Mouse (Mus musculus) embryonic facial prominence, embryonic 11.5 days (tissue): ENCODE data around the gene Rem1. TPM values are rescaled to one million over a fixed set of nuclear protein-coding genes. Genes with fewer than 3 reads are reported as not detected.

Experiments used
- ATAC-seq: fragments of 200-750 bp; cut with Nextera tagmentation; replicated peaks from 2 replicates; pipeline ENCODE4 v1.8.0; 2017; ENCODE audit warnings: low read depth; ENCODE audit not compliant: insufficient number of reproducible peaks, low FRiP score, low TSS enrichment
- DNase-seq: peaks from one replicate; pipeline ENCODE4 v3.0.0-alpha.2; 2015; ENCODE audit warnings: low spot score
- H3K27ac ChIP-seq: fragments of 300-500 bp; sonication (generic); replicated peaks from 2 replicates; pipeline ENCODE4 v1.5.1; 2014; ENCODE audit warnings: mild to moderate bottlenecking, low read depth, low read length, control low read depth
- H3K27me3 ChIP-seq: fragments of 300-500 bp; sonication (generic); 2 replicates; pipeline ENCODE4 v1.6.1; 2014; ENCODE audit warnings: mild to moderate bottlenecking, low read length, moderate library complexity, mixed read lengths; ENCODE audit not compliant: control insufficient read depth, insufficient read depth
- H3K36me3 ChIP-seq: fragments of 300-500 bp; sonication (generic); replicated peaks from 2 replicates; pipeline ENCODE4 v1.6.1; 2014; ENCODE audit warnings: low read depth, mild to moderate bottlenecking, low read length, moderate library complexity, mixed read lengths; ENCODE audit not compliant: control insufficient read depth, insufficient read depth
- H3K4me1 ChIP-seq: fragments of 300-500 bp; sonication (generic); 2 replicates; pipeline ENCODE4 v1.6.1; 2014; ENCODE audit warnings: low read length, mixed read lengths; ENCODE audit not compliant: control insufficient read depth, insufficient read depth
- H3K4me2 ChIP-seq: fragments of 300-500 bp; sonication (generic); 2 replicates; pipeline ENCODE4 v1.6.1; 2014; ENCODE audit warnings: low read depth, mild to moderate bottlenecking, control low read depth, low read length, moderate library complexity
- H3K4me3 ChIP-seq: fragments of 300-500 bp; sonication (generic); 2 replicates; pipeline ENCODE4 v1.5.1; 2014; ENCODE audit warnings: low read depth, low read length, control low read depth
- H3K9ac ChIP-seq: fragments of 300-500 bp; sonication (generic); replicated peaks from 2 replicates; pipeline ENCODE4 v1.6.1; 2014; ENCODE audit warnings: mild to moderate bottlenecking, control low read depth, low read length
- H3K9me3 ChIP-seq: fragments of 300-500 bp; sonication (generic); replicated peaks from 2 replicates; pipeline ENCODE4 v1.6.1; 2016; ENCODE audit warnings: mild to moderate bottlenecking, low read length, inconsistent platforms, mixed read lengths; ENCODE audit not compliant: control insufficient read depth
- WGBS: fragments of 180-500 bp; shearing (Covaris S2); extraction: QIAGEN DNeasy Blood & Tissue Kit; methylation state at CpG from one replicate; pipeline ENCODE4 v1.1.7; 2014; 5-methylcytosine and 5-hydroxymethylcytosine counted together
- polyA plus RNA-seq: library from polyadenylated mRNA; unstranded; fragments of >200 nt; fragmentation: Nextera tagmentation; extraction: Ambion mirVana; gene quantifications from 2 replicates; pipeline ENCODE4 v1.2.1, GENCODE M21; 2014

The Rem1 gene
- polyA plus RNA-seq, 1 experiment from 2014 or later = 0.36 TPM

DNA sequence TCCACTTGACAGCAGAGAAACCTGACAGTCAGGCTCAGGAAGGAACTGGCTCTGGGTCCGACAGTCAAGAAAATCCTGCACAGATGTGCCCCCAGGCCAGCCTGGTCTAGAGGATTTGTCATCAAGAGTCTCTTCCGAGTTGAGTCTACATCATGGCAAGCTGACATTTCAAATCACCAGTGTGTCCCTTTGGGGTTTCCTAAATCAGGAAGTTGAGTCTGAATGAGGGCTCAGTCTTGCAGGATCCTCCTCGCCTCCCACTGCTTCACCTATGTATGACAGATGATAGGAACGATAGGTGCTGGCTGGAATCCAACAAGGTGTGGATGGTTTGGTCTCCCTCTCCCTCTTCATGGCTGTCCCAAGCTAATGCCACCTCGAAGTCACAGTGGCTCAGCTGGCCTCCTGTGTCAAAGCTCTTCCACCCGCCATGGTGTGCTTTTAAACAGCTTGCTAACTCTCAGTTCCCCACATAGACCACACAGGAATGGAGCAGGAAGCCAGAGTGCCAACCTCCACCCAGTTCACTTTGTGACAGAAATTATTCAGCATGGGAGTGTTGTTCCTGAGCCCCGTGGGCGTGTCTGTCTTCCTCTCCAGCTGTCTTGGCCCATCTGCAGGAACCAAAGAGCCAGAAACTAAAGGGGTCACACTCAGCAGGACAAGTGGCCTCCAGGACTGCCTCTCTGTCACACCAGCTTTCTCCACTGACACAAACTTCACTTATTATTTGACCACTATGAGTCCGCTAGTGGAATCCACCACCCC is 6.2 kb upstream of the Rem1 start:
- no peak overlapping the region for H3K4me2 ChIP-seq
- DNase-seq (no peak), ATAC-seq (no peak)
- H3K4me1 ChIP-seq = no peaks in the 10 kb centered on the region
- no peaks in the 10 kb centered on the region for H3K9me3 ChIP-seq
- no peak overlapping the region for H3K9ac ChIP-seq
- H3K27ac ChIP-seq = no peak overlapping the region
- H3K4me3 ChIP-seq = no peak overlapping the region
- H3K36me3 ChIP-seq = no peaks in the 10 kb centered on the region
- peaks cover 3% of the 10 kb centered on the region for H3K27me3 ChIP-seq
- 63% methylated on average over 9 of the region's 9 CpGs for WGBS

DNA sequence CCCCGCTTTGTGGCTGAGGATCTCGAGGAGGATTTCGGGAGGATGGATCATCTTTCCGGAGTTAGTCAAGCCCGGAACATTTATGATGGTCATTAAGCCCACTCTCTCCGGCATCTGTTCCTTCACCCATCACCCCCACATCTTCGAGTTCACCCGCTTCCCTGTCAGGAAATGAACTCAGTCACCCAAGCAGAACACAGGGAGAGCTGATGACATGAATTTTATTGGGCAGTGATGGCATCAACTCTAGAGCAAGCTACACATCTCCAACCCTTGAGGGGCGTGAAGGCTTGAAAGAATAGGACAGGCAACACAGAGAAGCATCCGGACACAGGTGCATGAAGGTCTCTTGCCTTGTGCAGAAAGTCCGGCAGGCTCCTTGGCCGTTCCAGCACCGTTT is 4.6 kb upstream of the Rem1 start:
- WGBS = 88% methylated on average over 13 of the region's 13 CpGs
- Histone ChIP-seq H3K9ac (no peak overlapping the region), H3K4me3 (no peak overlapping the region), H3K27ac (no peak overlapping the region), H3K27me3 (peaks cover 17% of the 10 kb centered on the region), H3K4me1 (peaks cover 2% of the 10 kb centered on the region; the same call in 1 of the 2 replicates), H3K9me3 (no peaks in the 10 kb centered on the region), H3K4me2 (no peak overlapping the region), H3K36me3 (no peaks in the 10 kb centered on the region)
- ATAC-seq (no peak), DNase-seq (no peak)

DNA sequence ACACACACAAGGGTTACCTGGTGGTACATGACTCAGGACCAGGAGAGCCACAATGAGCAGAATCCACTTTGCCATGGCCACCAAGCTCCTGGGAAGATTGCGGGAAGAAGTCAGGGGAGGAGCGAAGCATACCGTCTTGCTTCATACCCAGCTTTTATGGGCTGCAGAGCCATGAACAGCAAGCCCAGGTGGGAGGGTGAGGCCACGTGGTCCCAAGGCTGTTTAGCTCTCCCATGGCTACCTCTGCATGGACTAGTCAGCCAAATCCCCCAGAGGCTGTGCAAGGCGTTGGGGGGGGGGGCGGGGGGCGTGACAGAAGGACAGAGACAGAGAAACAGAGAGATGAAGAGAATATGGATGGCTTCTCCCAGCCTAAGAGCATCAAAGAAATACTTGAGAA is 3.8 kb upstream of the Rem1 start, which contains the start of gene Defb25:
TSS of gene Defb25 (minus strand) at position 101 of the 400 bp plus-strand sequence.
- ATAC-seq (no peak), DNase-seq (no peak)
- H3K36me3 ChIP-seq = no peaks in the 10 kb centered on the region
- H3K27ac ChIP-seq = no peak within 1 kb of the TSS
- H3K4me2 ChIP-seq = no peak within 1 kb of the TSS
- H3K9ac ChIP-seq = no peak within 1 kb of the TSS
- H3K4me1 ChIP-seq = peaks cover 2% of the 10 kb centered on the region; the same call in 1 of the 2 replicates
- no peak within 1 kb of the TSS for H3K4me3 ChIP-seq
- no peaks in the 10 kb centered on the region for H3K9me3 ChIP-seq
- WGBS = 82% methylated on average over 7 of the region's 7 CpGs
- peaks cover 22% of the 10 kb centered on the region for H3K27me3 ChIP-seq

DNA sequence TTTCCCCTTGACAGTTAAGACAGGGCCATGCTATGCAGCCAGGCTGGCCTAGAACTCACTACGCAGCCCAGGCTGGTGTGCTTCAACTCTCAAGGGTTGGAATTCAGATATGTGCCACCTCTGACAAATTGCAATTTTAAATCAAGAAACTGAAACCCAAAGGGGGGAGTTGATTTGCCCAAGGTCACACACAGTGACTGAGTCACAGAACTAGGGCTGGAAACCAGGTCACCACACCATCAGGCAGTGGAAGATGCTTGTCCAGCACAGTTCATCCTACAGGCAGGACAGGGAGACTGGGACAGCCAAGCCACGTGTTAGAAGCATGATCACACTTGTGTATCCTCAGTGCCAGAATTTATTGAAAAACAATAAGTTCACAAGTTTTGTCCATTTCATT is 2.2 kb upstream of the Rem1 start:
- peaks cover 33% of the 10 kb centered on the region for H3K27me3 ChIP-seq
- no peak for ATAC-seq
- no peak overlapping the region for H3K4me2 ChIP-seq

DNA sequence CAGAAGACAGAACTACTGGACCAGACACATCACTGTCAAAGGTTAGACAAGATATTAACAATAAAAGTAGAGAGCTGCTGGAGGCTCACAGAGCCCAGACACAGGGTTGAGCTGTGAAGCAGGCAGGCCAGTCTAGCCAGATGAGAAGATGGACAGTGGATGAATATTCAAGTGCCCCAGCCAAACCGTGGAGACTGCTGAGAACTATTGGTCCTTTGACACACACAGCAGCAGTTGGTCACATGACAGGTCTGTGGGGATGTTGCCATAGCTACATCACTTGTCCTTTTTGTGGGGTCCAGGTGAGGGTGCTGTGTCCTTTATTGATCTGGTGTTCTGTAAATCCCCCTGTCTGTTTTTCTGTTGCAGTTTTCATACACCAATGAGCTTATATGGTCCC is 1.5 kb upstream of the Rem1 start:
- H3K4me2 ChIP-seq = no peak overlapping the region

More for the DNA sequence above, 2.2 kb upstream of the Rem1 start:
- Histone ChIP-seq H3K36me3 (no peaks in the 10 kb centered on the region), H3K4me3 (no peak overlapping the region), H3K4me1 (peaks cover 2% of the 10 kb centered on the region; the same call in 1 of the 2 replicates), H3K27ac (no peak overlapping the region), H3K9me3 (no peaks in the 10 kb centered on the region), H3K9ac (no peak overlapping the region)
- no peak for DNase-seq
- WGBS = 91% methylated on average over 2 of the region's 2 CpGs

DNA sequence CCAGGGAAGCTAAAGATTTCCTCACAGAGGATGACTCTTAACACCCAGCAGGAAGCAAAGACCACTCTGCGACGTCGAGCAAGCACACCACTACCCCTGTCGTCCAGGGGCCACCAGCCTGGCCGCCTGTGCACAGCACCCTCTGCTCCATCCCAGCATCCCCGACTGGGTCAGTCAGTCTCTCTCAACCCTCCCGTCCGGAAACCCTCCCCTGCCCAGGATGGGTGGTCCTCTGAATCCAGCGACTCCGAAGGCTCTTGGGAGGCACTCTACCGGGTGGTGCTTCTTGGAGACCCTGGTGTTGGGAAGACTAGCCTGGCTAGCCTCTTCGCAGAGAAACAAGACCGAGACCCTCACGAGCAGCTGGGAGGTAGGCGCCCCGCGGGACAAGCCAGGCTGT is 1.3 kb downstream of the Rem1 start:
- H3K27me3 ChIP-seq = peaks cover 33% of the 10 kb centered on the region
- H3K9ac ChIP-seq = no peak overlapping the region

More for the DNA sequence above, 1.5 kb upstream of the Rem1 start:
- no peak overlapping the region for H3K4me3 ChIP-seq
- H3K27me3 ChIP-seq = peaks cover 33% of the 10 kb centered on the region
- no peaks in the 10 kb centered on the region for H3K36me3 ChIP-seq
- DNase-seq (no peak), ATAC-seq (no peak)
- H3K27ac ChIP-seq = no peak overlapping the region
- peaks cover 2% of the 10 kb centered on the region; the same call in 1 of the 2 replicates for H3K4me1 ChIP-seq
- no peak overlapping the region for H3K9ac ChIP-seq
- H3K9me3 ChIP-seq = no peaks in the 10 kb centered on the region
- WGBS = 17% methylated on average over 1 of the region's 1 CpGs

DNA sequence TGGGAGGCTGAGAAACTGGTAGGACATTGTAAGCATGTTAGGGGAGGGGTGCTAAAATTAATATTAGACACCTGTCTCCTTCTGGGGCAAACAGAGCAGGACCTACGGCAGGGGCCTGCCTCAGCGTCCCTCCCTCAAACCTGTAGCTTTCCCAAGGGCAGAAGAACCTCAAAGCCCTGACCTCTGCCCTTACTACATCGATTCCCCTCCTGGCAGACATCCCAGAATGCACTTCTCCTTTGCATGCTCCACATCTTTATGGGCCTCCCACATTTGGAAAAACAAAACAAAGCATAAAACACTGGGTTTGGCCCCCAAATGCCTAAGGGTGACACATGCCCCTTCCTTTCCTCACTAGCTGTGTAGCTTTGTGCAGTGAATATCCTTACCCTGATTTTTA is 2.5 kb downstream of the Rem1 start:
- DNase-seq (no peak), ATAC-seq (no peak)
- Histone ChIP-seq H3K27ac (no peak overlapping the region), H3K4me3 (no peak overlapping the region), H3K9ac (no peak overlapping the region), H3K36me3 (no peaks in the 10 kb centered on the region), H3K27me3 (peaks cover 33% of the 10 kb centered on the region), H3K4me2 (no peak overlapping the region), H3K4me1 (peaks cover 2% of the 10 kb centered on the region; the same call in 1 of the 2 replicates), H3K9me3 (no peaks in the 10 kb centered on the region)
- WGBS = 68% methylated on average over 3 of the region's 3 CpGs

More for the DNA sequence above, 1.3 kb downstream of the Rem1 start:
- Histone ChIP-seq H3K4me1 (peaks cover 2% of the 10 kb centered on the region; the same call in 1 of the 2 replicates), H3K4me2 (no peak overlapping the region), H3K36me3 (no peaks in the 10 kb centered on the region), H3K9me3 (no peaks in the 10 kb centered on the region), H3K4me3 (no peak overlapping the region), H3K27ac (no peak overlapping the region)
- WGBS = 38% methylated on average over 17 of the region's 17 CpGs
- DNase-seq (no peak), ATAC-seq (no peak)

DNA sequence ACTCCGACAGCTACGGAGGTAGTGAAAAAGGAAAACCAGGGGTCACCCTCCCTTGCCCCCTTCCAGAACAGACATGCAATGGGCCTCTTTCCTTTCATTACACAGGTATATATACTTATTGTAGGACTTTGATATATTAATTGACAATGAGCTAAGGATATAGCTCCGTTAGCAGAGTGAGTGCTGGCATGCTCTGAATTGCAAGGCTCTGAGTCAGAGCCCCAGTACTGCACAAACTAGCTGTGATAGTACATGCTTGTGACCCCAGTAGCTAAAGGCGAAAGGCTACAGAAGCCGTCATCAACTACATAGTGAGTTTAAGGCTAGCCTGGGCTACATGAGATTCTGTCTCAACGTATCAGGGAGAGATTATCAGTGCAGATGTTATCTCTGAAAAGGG is 3.2 kb downstream of the Rem1 start:
- no peaks in the 10 kb centered on the region for H3K9me3 ChIP-seq
- H3K4me2 ChIP-seq = no peak overlapping the region
- WGBS = 88% methylated on average over 6 of the region's 6 CpGs
- ATAC-seq = no peak
- H3K4me1 ChIP-seq = peaks cover 2% of the 10 kb centered on the region; the same call in 1 of the 2 replicates
- H3K36me3 ChIP-seq = no peaks in the 10 kb centered on the region
- peaks cover 33% of the 10 kb centered on the region for H3K27me3 ChIP-seq
- H3K9ac ChIP-seq = no peak overlapping the region
- DNase-seq = no peak
- H3K4me3 ChIP-seq = no peak overlapping the region
- no peak overlapping the region for H3K27ac ChIP-seq
